Mouse (Mus musculus) limb, embryonic 14.5 days (tissue): Measurements from ENCODE around the gene Fat3. TPM values are rescaled to one million over a fixed set of nuclear protein-coding genes. Genes with fewer than 3 reads are reported as not detected.

Experiments used
- ATAC-seq: fragments of 200-750 bp; cut with Nextera tagmentation; 2 replicates; pipeline ENCODE4 v1.8.0; 2017; ENCODE audit warnings: low read depth, moderate number of reproducible peaks, moderate TSS enrichment; ENCODE audit not compliant: low FRiP score
- DNase-seq: peaks from one replicate; pipeline ENCODE4 v3.0.0-alpha.2; 2015; ENCODE audit warnings: low spot score
- H3K27ac ChIP-seq: fragments of 300-500 bp; sonication (generic); replicated peaks from 2 replicates; pipeline ENCODE4 v1.5.1; 2014; ENCODE audit warnings: low read depth, mild to moderate bottlenecking, low read length, moderate library complexity, mixed read lengths
- H3K27me3 ChIP-seq: fragments of 300-500 bp; sonication (generic); 2 replicates; pipeline ENCODE4 v1.6.1; 2014; ENCODE audit warnings: low read length, mixed read lengths; ENCODE audit not compliant: control insufficient read depth, insufficient read depth
- H3K36me3 ChIP-seq: fragments of 300-500 bp; sonication (generic); 2 replicates; pipeline ENCODE4 v1.6.1; 2014; ENCODE audit warnings: mild to moderate bottlenecking, low read length, moderate library complexity, mixed read lengths; ENCODE audit not compliant: control insufficient read depth, insufficient read depth
- H3K4me1 ChIP-seq: fragments of 300-500 bp; sonication (generic); 2 replicates; pipeline ENCODE4 v1.6.1; 2014; ENCODE audit warnings: antibody characterized with exemption, low read length, mixed read lengths; ENCODE audit not compliant: control insufficient read depth, insufficient read depth
- H3K4me2 ChIP-seq: fragments of 300-500 bp; sonication (generic); replicated peaks from 2 replicates; pipeline ENCODE4 v1.6.1; 2014; ENCODE audit warnings: low read depth, mild to moderate bottlenecking, low read length, moderate library complexity; ENCODE audit not compliant: severe bottlenecking
- H3K4me3 ChIP-seq: fragments of 300-500 bp; sonication (generic); replicated peaks from 2 replicates; pipeline ENCODE4 v1.5.1; 2014; ENCODE audit warnings: low read length
- H3K9ac ChIP-seq: fragments of 300-500 bp; sonication (generic); 2 replicates; pipeline ENCODE4 v1.6.1; 2014; ENCODE audit warnings: mild to moderate bottlenecking, low read depth, low read length, moderate library complexity; ENCODE audit not compliant: severe bottlenecking
- H3K9me3 ChIP-seq: fragments of 300-500 bp; sonication (generic); 2 replicates; pipeline ENCODE4 v1.6.1; 2016; ENCODE audit warnings: low read length; ENCODE audit not compliant: control insufficient read depth
- POLR2A ChIP-seq: fragments of 200-500 bp; IDR thresholded peaks from 2 replicates; pipeline ENCODE4 v1.8.0; 2012; ENCODE audit warnings: inconsistent platforms, mild to moderate bottlenecking, moderate library complexity, borderline replicate concordance; ENCODE audit not compliant: insufficient read depth, insufficient read length; ENCODE audit errors: extremely low read depth
- WGBS: fragments of 180-500 bp; shearing (Covaris S2); extraction: QIAGEN DNeasy Blood & Tissue Kit; methylation state at CpG from one replicate; pipeline ENCODE4 v1.1.7; 2014; 5-methylcytosine and 5-hydroxymethylcytosine counted together
- polyA plus RNA-seq, 2 experiments: library from polyadenylated mRNA; depleted of rRNA in 1 of 2; stranded (reverse) in 1 of 2; unstranded in 1 of 2; fragments of >200 nt; fragmentation: Nextera tagmentation in 1 of 2; extraction: Ambion mirVana in 1 of 2; gene quantifications; 2 replicates each; pipeline versions ENCODE4 v1.2.1 to v1.2.3; 2012 to 2014

The Fat3 gene
- polyA plus RNA-seq, 2 experiments: 5.4 to 9.2 TPM

- H3K4me3 ChIP-seq: no peak overlapping the region
- H3K4me1 ChIP-seq: no peaks in the 10 kb centered on the region
- no peak overlapping the region for H3K27ac ChIP-seq
- no peak for ATAC-seq
- no peak overlapping the region for H3K9ac ChIP-seq
- no peaks in the 10 kb centered on the region for H3K27me3 ChIP-seq
- H3K9me3 ChIP-seq: no peaks in the 10 kb centered on the region
- no peak for TF ChIP-seq POLR2A
- WGBS: 43% methylated on average over 4 of the region's 4 CpGs
- no peaks in the 10 kb centered on the region for H3K36me3 ChIP-seq
- no peak overlapping the region for H3K4me2 ChIP-seq
- no peak for DNase-seq
Observed at GRCm38 (mm10) chr9:16353049-16353724, 147.9 kb downstream of the Fat3 start.

GRCm38 (mm10) chr9:16352486-16353048 lies 148.5 kb downstream of the Fat3 start:
- DNase-seq (no peak), ATAC-seq (no peak)
- no peaks in the 10 kb centered on the region for H3K9me3 ChIP-seq
- no peak overlapping the region for H3K27ac ChIP-seq
- H3K4me3 ChIP-seq: no peak overlapping the region
- WGBS: 59% methylated on average over 4 of the region's 4 CpGs
- no peak for TF ChIP-seq POLR2A
- no peak overlapping the region for H3K9ac ChIP-seq
- H3K4me1 ChIP-seq: no peaks in the 10 kb centered on the region
- no peaks in the 10 kb centered on the region for H3K36me3 ChIP-seq
- no peak overlapping the region for H3K4me2 ChIP-seq
- no peaks in the 10 kb centered on the region for H3K27me3 ChIP-seq

GRCm38 (mm10) chr9:16344902-16345855 lies 155.9 kb downstream of the Fat3 start:
- no peak overlapping the region for H3K27ac ChIP-seq
- H3K9me3 ChIP-seq: no peaks in the 10 kb centered on the region
- H3K4me3 ChIP-seq: no peak overlapping the region
- no peak for TF ChIP-seq POLR2A
- ATAC-seq: no peak
- H3K9ac ChIP-seq: no peak overlapping the region
- DNase-seq: no peak
- 62% methylated on average over 11 of the region's 11 CpGs for WGBS
- no peak overlapping the region for H3K4me2 ChIP-seq
- H3K27me3 ChIP-seq: no peaks in the 10 kb centered on the region
- H3K4me1 ChIP-seq: no peaks in the 10 kb centered on the region
- no peaks in the 10 kb centered on the region for H3K36me3 ChIP-seq

- H3K4me2 ChIP-seq: no peak overlapping the region
- no peaks in the 10 kb centered on the region for H3K27me3 ChIP-seq
- no peak for DNase-seq
- no peak overlapping the region for H3K4me3 ChIP-seq
- H3K9me3 ChIP-seq: no peaks in the 10 kb centered on the region
- no peak for ATAC-seq
- no peak overlapping the region for H3K9ac ChIP-seq
- H3K4me1 ChIP-seq: no peaks in the 10 kb centered on the region
- WGBS: 66% methylated on average over 2 of the region's 2 CpGs
- no peak overlapping the region for H3K27ac ChIP-seq
- no peaks in the 10 kb centered on the region for H3K36me3 ChIP-seq
- TF ChIP-seq POLR2A: no peak
Observed at GRCm38 (mm10) chr9:16343191-16343590, 157.9 kb downstream of the Fat3 start.

DNA sequence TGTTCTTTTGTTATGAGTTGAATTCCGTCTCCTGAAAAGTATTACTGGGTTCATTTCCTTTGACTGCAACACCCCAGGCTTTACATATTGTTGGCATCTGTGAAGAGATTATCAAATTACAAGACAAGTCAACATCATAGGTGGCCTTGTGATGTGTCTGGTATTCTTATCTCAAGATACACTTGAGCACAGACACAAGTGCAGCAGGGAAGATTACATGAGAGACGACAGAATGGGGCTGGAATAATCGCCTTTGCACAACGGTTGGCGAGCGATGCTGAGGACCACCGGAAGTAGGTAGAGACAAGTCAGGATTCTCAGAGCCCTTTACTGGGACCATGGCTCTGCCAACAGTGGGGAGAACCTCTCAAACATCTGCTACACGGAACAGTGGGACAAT lies 158.5 kb downstream of the Fat3 start:
- Histone ChIP-seq H3K4me3 (no peak overlapping the region), H3K36me3 (no peaks in the 10 kb centered on the region), H3K4me1 (no peaks in the 10 kb centered on the region), H3K27ac (no peak overlapping the region), H3K27me3 (no peaks in the 10 kb centered on the region), H3K4me2 (no peak overlapping the region), H3K9me3 (no peaks in the 10 kb centered on the region), H3K9ac (no peak overlapping the region)
- DNase-seq: no peak
- no peak for TF ChIP-seq POLR2A
- no peak for ATAC-seq
- 82% methylated on average over 8 of the region's 8 CpGs for WGBS
